Mouse (Mus musculus) gonadal fat pad, adult 2 months (tissue): ENCODE results near the gene Sema4a. TPM values are rescaled to one million over a fixed set of nuclear protein-coding genes. Genes with fewer than 3 reads are reported as not detected.

Experiments used
- DNase-seq: peaks from one replicate; pipeline ENCODE4 v3.0.0-alpha.2; 2012; ENCODE audit warnings: low read depth
- polyA plus RNA-seq: library from polyadenylated mRNA; depleted of rRNA; stranded (reverse); fragments of >200 nt; gene quantifications from 2 replicates; pipeline ENCODE4 v1.2.3, GENCODE M21; 2012

The Sema4a gene
- polyA plus RNA-seq, 1 experiment: 100 TPM

DNA sequence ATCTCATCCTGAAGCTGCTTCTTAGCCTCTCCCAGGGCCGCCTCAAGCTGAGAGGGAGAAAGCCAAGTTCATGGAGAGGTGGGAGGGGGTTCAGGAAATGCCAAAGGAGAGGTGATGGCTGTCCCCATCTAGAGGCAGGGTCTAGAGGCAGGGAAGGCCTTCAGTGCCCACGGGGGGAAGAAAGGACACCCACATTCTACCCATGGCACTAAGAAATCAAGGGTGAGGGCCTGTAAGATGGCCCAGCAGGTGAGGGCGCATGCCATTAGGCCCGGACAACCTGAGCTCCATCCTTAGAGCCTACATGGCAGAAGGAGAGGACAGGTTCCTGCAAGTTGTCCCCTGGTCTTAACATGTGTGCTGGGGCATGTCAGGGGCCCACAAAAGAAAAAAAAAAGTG, 25.9 kb upstream of the Sema4a start:
- DNase-seq: no peak

DNA sequence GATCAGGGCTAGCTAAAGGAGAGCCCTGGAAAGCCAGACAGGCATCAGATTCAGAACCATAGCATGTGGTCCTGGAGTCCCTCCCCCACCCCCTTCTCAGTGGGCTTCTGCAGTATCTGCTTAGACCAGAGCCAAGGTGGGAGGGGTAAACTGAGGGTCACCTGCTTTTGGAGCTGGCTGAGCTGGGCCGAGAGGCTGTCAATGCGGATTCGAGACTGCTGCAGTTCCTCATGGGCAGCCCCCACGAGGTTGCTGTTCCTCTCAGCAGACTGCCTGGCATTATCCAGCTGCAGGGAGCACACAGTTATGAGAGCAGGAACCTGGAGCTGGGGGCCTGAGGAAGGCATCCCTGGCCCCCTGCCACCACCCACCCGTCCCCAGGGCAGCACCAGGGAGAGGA, 25.1 kb upstream of the Sema4a start:
- no peak for DNase-seq

DNA sequence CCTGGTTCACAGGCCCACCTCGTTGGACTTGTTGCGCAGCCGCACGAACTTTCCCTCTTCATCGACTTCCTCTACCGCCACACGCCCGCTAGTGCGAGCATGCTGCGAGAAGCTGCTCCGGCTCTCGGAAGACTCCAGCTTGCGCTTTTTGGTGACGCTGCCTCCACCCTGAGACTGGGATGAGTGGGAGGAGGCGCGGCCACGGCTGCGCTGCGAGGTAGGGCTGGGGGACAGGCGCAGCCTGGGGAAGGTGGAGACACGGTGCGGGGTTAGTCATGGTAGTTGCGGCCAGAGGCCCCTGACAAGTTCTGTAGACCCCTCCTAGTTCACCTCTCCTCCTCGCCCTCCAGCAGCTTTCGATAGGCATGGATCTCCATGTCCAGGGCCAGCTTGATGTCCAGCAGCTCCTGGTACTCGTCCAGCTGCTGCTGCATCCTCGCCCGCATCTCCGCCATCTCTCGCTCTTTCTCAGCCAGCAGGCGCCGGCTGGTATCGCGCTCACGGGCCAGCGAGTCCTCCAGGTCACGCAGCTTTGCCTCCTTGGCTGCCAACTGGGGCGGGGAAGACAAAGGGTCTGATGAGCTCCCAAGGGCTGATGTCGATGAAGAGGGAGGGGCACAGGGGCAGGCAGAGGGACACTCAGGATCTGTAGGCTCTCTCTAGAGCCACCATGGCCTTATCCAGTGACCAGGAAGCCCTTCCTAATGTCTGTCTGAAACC, 23.8 kb upstream of the Sema4a start:
- DNase-seq: no peak

DNA sequence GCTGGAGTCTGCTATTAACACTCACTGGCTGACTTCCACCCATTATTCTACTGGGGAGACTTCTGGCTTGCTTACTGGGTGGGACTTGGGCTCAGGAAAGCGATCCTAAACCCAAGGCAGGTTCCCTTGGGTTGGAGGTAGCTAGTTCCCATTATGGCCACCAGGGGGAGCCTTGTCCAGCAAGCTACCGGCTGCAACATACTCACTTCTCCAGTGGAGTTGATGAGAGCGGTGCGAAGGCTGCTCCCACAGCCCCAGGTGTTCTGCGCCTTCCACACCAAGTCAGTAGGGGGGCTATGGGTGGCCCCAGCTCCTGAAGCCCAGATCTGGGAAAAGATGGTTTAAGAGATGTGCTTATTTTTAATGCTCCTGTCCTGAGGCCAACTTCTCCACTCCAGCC, 22.6 kb upstream of the Sema4a start:
- DNase-seq: no peak

DNA sequence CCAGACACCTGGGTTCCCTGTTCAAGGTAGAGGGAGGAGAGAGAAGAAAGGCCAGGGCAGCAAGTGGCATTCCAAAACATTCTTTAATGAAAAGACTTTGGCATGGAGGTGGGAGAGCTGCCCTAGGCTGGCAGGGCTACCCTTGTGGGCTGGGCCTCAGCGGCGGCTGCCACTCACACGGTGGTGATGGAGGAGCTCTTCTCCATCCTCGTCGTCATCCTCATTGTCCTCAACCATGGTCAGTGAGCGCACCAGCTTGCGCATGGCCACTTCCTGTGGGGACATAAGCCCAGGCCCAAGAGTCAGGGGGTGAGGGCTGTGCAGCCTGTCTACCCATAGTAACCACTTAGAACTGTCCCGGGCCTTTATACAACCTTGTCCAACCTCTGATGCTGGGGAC, 22.2 kb upstream of the Sema4a start:
- DNase-seq: no peak

DNA sequence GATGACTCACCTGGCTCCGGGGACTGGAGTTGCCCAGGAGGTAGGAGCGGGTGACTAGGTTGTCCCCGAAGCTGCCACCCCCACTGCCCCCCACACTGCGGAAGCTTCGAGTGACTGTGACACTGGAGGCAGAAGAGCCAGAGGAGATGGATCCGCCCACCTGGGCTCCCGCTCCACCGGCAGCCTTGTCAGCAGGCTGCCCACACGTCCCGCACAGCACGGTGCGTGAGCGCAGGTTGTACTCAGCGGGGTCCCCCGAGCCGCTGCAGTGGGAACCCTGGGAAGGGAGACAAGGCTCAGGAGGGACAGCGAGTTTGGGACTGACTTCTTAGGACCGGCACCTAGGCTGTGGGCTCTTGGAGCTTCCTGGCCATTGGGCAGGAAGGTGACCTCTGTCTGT, 21.4 kb upstream of the Sema4a start:
- DNase-seq: no peak

DNA sequence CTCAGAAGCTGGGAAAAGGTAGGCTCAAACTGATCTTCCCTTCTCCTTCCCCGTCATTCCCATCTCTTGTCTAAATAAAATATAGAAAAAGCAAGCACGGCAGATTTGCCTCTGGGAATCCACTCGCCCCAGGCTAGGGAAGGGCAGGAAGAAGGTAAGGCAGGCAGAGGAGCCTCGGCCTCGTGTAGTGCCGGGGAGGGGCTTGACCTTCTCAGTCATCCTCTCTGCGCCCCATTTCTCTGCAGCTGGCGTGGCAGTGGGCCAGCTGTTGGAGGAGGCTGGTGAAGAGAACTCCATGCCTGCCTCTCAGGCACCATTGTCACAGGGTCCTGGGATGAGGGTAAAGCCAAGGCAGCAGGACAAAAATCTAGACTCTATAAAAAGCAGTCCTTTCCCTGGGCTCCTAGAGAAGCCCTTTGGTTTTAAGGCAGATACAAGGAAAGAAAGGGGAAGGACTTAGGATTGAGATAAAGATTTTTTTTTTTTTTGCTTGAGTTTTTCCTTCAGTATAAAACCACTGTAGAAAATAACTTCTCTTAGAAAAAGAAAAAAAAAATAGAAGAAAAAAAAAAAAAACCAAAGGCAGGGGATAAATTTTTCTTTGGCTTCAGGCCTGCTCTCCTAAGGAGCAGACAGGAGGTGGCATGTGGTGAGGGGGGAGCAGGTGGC, 20.5 kb upstream of the Sema4a start:
- DNase-seq: no peak

DNA sequence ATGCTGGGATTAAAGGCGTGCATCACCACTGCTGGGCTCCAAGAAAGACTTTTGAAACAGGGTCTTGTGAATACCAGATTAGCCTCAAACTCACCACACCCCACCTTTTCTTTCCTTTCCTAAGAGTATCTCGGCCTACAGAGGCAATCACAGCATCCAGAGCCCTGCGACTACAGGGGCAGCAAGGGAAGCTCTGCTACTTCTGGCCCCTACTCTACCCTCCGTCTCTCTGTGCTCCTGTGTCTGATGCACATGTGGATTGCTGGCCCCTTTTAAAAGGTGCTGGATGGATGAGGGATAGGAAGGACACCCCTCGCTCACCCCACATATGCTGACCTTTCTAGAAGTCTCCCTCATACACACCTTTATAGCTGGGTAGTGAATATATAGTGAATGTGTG, 19.7 kb upstream of the Sema4a start:
- no peak for DNase-seq

DNA sequence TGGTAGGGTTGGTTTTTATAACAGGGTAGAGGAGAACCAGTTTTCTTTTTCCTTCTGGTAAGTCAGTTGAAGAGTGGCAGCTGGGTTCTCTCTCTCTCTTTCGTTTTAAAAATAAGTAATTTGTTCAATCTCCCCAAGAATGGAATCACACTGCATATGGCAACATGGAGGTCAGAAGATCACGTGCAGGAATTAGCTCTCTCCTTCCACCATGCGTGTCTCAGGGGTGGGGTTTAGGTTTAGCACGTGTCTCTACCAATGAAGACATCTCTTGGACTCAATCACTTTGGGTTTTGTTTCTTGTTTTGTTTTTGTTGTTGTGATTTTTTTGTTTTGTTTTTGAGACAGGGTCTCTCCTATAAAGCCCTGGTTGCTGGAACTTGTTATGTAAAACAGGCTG, 18.8 kb upstream of the Sema4a start:
- DNase-seq: no peak

DNA sequence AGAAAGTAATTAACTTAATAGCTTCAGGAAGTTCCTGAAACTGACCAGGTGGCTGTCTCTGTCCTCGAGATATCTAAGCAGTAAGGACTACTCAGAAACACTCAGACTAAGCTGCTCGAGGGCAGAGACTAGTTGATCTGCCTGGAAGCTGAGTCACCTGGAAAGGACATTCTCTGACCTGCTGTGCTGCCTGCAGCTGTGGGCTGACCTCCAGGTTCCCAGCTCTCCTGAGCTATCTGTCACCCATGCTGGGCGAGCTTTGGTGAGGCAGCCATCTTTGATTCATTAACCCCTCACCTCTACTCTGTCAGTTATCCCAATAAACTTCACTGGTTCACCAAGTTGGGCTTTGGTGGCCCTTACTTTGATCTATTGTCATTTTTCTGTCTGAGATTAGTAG, 18.2 kb upstream of the Sema4a start:
- no peak for DNase-seq

DNA sequence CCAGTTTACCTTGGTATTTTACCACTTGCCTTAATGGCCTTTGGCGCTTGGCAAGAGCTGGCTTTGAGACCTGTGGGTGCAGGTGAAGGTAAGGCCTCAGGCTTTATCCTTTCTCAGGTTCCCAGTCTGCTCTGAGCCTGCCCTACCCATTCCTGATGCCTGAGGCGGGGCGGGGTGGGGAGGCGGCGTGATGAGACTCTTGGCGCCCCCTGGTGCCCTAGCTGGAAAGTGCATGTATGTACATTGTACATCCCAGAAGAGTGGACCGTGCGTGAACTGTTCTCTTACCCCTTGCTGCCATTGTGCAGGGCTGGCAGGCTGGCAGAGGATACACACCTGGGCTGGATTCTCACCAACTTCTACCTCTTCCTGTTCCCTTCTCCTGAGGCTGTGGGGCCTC, 16.8 kb upstream of the Sema4a start:
- no peak for DNase-seq

DNA sequence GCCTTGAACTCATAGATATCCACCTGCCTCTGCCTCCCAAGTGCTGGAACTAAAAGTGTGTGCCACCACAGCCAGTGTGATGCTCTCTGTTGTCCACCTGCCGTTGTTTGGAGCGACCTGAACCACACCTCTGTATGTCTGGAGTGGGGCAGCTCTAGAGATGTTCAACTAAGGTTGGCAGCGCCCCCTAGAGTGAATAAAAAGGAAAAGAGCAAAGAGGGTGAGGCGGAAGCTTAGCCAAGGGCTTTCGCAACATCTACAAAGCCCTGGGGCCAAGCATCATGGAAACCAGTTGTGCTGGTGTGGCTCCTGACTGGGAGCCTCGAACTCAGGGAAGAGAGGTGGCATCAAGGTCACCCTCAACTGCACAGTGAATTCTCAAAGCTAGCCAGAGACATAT, 15.4 kb upstream of the Sema4a start:
- no peak for DNase-seq

DNA sequence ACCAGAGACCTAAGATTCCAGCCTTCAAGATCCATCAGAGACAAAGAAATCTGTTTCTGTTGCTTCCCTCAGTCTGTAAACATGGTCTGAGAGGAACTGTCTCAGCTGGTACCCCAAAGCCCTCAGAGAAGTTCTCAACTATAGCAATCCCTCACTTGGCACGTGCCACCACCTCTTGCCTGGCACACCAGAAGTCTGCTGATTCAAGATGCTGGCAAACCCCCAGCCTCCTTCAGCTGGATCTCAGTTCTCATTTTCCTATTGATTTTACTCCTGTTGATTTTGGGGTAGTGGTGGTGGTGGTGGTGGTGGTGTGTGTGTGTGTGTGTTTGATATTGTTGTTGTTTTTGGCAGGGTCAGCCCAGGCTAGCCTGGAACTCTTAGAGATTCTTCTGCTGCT, 12.6 kb upstream of the Sema4a start:
- no peak for DNase-seq

DNA sequence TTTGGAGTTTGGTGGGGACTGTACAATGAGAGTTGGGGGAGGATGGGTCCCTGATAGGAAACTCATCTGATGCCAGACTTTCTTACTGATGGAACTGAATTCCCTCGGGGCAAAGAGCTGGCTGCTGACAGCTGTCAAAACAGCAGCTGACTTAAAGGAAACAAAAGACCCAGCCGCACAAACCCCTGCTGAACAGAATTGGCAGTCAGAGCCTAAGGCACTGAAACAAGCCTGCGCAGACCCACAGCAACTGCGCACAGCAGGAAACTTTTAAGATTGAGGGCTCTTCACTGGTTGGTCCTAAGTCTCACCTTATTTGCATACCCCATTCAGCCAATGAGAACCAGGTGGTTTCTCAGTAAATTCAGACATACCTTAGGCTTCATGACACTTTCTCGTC, 12.0 kb upstream of the Sema4a start:
- DNase-seq: no peak

DNA sequence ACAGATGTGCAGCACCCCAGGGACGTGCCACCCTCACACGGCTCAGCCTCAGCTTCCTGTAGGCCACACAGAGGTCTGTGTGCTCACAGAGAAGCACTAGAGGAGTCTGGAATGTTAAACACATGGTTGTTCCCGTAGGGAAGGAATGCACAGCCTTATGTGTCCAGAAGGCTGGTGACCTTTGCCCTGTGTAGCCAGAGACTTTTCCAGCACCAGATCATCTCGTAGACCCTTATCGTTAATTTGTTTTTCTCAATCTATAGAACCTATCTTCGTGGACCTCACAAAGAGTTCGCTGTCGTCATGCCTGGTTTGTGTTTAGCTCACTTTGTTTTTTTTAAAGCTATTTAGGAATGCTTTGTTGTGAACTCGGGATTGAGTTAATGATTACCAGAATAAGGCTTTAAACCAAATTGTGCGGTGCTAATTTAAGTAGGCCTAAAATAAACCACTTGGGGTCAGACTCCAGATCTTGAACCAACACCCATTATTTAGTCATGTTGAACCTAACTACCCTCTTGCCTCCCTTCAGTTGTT, 10.0 kb upstream of the Sema4a start:
- DNase-seq: no peak

DNA sequence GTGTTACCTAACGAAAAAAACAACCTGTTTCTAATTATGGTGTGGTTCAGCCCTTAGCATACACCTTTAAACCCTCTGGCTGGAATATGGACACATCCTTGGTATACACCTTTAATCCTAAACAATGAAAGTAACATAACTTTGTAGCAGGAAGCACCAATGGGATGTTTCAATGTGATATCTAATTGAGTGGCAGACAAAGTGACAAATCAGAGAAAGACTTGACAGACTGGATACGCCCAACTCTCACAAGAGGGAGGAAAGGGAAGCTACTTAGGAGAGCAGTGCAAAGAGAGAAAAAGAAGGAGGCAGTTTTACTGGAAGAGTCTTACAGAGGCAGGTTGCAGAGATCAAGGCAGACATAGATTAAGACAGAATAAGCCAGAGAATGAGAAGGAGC, 8.5 kb upstream of the Sema4a start:
- no peak for DNase-seq

DNA sequence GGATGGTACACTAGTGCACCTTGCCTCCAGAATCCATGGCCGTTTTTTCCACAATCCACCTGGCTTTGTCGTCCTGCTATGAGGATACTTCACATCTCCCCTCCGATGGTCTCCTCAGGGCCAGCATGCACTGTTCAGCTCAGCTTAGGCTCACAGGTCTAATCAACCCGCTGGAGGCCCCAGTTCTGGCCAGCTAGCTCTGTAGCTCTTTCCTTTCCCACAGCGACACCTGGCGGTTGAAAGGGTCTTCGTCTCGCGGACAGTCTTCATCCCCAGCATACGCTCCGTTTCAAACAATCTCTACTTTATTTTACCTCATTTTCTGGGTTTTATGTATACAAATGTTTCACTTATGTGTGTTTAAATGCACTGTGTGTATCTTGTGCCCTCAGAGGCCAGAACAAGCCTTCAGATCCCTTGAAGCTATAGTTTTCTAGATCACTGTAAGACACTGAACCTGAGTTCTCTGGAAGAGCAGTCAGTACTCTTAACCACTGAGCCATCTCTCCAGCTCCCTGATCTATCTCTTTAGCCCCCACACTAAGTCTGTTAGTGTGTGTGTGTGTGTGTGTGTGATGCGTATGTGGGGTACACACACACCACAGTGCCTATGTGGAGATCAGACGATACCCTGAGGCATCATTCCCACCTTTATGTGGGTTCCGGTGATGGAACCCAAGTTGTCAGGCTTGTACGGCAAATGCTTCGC, 6.3 kb upstream of the Sema4a start:
- no peak for DNase-seq

DNA sequence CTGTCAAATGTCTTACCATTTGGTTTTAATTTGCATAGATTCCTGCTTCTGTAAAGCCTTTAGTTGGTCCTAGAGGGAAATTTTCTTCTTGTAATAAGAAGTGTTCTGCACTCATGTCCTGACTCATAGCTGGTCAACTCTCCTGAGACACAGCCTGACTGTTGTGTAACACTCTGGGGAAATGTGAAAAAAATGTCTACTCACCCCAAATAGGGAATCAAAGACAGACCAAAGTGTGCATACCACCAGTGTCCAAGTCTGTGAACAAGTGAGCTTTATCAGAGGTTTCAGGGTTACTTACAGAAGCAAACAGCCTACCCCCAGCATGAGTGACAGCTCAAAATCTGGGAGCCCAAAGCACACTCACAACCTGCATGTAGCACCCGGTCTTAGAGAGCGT, 4.1 kb upstream of the Sema4a start:
- DNase-seq: no peak

DNA sequence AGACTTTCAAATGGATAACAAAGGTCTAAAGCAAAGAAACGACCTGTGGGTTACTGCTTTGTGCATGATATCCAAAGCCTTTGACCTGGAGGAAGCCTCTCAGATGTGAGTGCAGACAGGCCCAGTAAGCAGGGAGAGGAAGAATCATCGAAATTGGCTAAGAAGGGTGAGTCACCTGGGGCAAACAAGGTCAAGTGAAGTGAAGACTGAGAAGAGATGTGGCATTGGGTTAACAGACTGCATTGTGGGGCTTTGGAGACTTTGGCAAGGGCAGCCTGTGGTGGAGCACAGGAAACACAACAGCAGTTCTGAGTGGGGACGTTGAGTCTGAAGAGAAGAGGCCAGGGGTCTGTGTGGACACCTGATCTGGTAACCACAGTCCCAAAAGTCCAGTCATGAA, 3.4 kb upstream of the Sema4a start:
- DNase-seq: no peak

DNA sequence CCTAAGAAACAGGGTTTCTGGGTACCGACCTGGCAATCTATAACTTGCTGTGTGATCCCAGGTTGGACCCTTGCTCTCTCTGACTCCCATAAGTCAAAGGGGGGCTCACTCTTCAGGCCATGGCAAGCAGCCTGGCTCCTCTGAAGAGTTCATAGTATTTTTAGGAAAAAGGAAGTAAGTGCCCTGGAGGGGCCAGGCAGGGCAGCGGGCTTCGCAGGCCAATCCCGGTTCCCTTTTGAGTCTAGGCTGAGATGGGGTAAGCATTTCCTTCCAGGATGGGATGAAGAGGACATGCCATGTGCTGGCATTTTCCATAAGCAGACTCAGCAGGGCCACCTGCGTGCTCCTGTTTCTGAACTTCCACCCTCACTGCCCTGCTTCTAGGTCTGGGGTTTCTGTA, 953 bp downstream of the Sema4a start:
- DNase-seq: no peak

DNA sequence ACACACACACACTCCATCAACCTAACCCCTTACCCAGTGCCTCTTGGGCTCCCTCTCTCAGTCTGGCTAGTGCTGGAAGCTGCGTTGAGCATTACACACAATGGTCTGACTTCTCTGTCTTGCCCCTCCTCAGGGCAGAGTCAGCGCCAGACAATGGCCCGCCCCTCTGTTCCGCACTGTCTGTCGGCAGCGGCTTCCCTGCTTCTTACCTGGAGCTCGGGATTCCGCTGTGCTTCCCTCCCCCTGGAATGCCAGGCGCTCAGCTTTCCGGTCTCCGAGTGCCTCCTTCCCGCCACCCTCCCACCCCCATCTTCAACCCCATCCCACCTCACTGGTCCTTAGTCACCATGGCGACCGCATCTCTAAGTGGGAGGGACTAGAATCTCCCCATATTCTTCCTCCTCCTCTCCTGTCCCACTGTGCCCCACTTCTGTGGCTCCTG, 2.2 kb downstream of the Sema4a start:
- no peak for DNase-seq

DNA sequence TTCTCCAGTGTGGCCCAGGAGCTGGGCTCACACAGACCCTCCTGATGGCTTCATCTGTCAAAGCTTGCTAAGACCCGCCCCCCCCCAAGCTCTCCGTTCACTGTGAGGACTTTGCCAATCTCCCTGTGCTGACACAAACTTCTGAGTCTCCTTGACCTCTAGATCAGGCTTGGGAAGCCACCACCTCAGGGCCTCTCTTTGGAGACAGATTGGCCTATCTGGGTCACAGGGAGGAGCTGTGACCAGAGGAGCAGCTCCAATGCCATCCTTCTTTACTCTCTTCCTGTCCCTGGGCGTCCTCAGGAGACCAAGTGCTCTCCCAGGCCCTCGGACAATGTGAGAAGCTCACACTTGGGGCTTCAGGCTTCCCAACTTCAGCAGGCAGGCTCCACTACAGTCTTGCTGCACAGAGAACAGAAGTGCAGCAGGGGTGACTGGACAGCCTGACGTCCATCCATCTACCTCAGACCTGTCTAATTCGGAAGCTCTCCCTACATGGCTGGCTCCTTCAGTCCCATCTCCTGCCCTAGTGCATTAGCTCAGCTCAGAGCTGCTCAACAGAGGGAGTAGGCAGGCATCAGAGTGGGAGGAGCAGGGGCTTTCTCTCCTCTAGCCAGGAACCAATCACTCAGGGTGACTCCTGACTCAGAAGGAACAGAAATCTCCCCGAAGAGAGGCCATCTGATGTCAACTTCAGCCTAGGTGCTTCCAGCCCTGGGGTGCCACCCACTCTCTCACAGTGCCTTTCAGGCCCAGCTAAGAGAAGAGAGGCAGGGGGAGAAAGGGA, 4.0 kb downstream of the Sema4a start:
- DNase-seq: no peak
